Comparison of ENCODE assay signal across 10 mouse cellular contexts in the genomic region with DNA sequence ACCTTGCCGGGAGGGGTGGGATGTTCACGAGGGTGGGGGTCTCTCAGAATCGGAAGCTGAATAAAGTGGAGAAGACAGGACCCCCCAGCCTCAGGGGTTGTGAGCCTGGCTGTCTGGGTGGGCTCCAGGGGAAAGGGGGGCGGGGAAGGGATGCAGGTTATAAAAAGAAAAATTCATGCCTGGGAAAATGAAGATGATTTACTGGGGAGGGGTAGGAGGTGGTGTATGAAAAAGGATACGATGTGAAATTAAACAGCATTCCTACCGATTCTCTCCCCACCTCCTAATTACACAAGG. TPM values are rescaled to one million over a fixed set of nuclear protein-coding genes. Genes with fewer than 3 reads are reported as not detected.
DNase-seq lines count a peak whose midpoint lies in the region; ATAC-seq and TF ChIP-seq lines count a peak whose summit lies in the region.
"Had no signal": no experiment of that assay in that cellular context is flagged by ENCODE, and none has a peak within 500 bp of the region (broad histone marks: within the 10 kb centered on the region; RNA-seq: fewer than 3 reads in every experiment).

No protein-coding gene starts in this region.

- no peaks in the 10 kb centered on the region for H3K9me3 ChIP-seq in lung, embryonic 16.5 days (ENCODE audit: control insufficient read depth, low read length)
- H3K9me3 ChIP-seq in liver, embryonic 11.5 days (ENCODE audit: control insufficient read depth, low read length) = no peaks in the 10 kb centered on the region
- H3K9me3 ChIP-seq in stomach, embryonic 16.5 days (replicated peaks; ENCODE audit: control insufficient read depth, low read length) = no peaks in the 10 kb centered on the region

- H3K4me1 ChIP-seq in cerebellum, adult 2 months (ENCODE audit: control insufficient read depth, insufficient read depth, low read length) = no peaks in the 10 kb centered on the region
- no peaks in the 10 kb centered on the region; the same call in 1 of the 2 replicates for H3K4me1 ChIP-seq in lung, embryonic 16.5 days (replicated peaks; ENCODE audit: control insufficient read depth, insufficient read depth, low read length)
- no peaks in the 10 kb centered on the region for H3K4me1 ChIP-seq in lung, adult 2 months (ENCODE audit: control insufficient read depth, insufficient read depth, low read length)
- H3K4me1 ChIP-seq in liver, embryonic 11.5 days (replicated peaks; ENCODE audit: control insufficient read depth, insufficient read depth, low read length) = no peaks in the 10 kb centered on the region; the same call in 1 of the 2 replicates
- H3K4me1 ChIP-seq in stomach, embryonic 16.5 days (ENCODE audit: control insufficient read depth, insufficient read depth, low read length) = peaks cover 3% of the 10 kb centered on the region; the same call in 1 of the 2 replicates

- no peak for ATAC-seq in lung, embryonic 16.5 days (ENCODE audit: low read depth)
- ATAC-seq in liver, embryonic 11.5 days (replicated peaks; ENCODE audit: low FRiP score) = no peak
- peak; percentile 3; the same call in 1 of the 2 replicates for ATAC-seq in stomach, embryonic 16.5 days (ENCODE audit: insufficient read depth, low FRiP score)

- no peaks in the 10 kb centered on the region for H3K36me3 ChIP-seq in lung, embryonic 16.5 days (ENCODE audit: control insufficient read depth, insufficient read depth, low read length)
- H3K36me3 ChIP-seq in liver, embryonic 11.5 days (ENCODE audit: control insufficient read depth, insufficient read depth, low read length) = no peaks in the 10 kb centered on the region
- no peaks in the 10 kb centered on the region for H3K36me3 ChIP-seq in stomach, embryonic 16.5 days (ENCODE audit: control insufficient read depth, insufficient read depth, low read length)

- DNase-seq in cerebellum, adult 2 months = no peak
- DNase-seq in cerebellum, postnatal 14 days = no peak
- DNase-seq in lung, adult 2 months = no peak
- DNase-seq in liver, embryonic 11.5 days (ENCODE audit: low spot score) = no peak
- DNase-seq in lung, postnatal 10 days = no peak
- no peak for DNase-seq in retina, postnatal 1 day
- DNase-seq: thymus, adult 18-20 months had no signal

- H3K4me3 ChIP-seq in cerebellum, adult 2 months (replicated peaks; ENCODE audit: insufficient read depth, low read depth, low read length) = peak overlapping the region; percentile 79
- peak overlapping the region; percentile 71 for H3K4me3 ChIP-seq in lung, embryonic 16.5 days (ENCODE audit: low read length)
- H3K4me3 ChIP-seq in lung, adult 2 months (replicated peaks; ENCODE audit: extremely low read depth, low read depth, low read length) = no peak overlapping the region
- H3K4me3 ChIP-seq in liver, embryonic 11.5 days (ENCODE audit: low read depth, low read length) = peak overlapping the region; percentile 59
- H3K4me3 ChIP-seq in stomach, embryonic 16.5 days (replicated peaks; ENCODE audit: low read length) = peak overlapping the region; percentile 53

- peak overlapping the region; percentile 71 for H3K9ac ChIP-seq in lung, embryonic 16.5 days (ENCODE audit: low read length)
- no peak overlapping the region for H3K9ac ChIP-seq in liver, embryonic 11.5 days (ENCODE audit: low read depth, low read length)
- peak overlapping the region; percentile 65 for H3K9ac ChIP-seq in stomach, embryonic 16.5 days (ENCODE audit: low read length)

- H3K27me3 ChIP-seq in cerebellum, adult 2 months (ENCODE audit: control insufficient read depth, insufficient read depth, low read length) = no peaks in the 10 kb centered on the region
- peaks cover 10% of the 10 kb centered on the region for H3K27me3 ChIP-seq in lung, embryonic 16.5 days (ENCODE audit: control insufficient read depth, insufficient read depth, low read depth, low read length)
- H3K27me3 ChIP-seq in liver, embryonic 11.5 days (replicated peaks; ENCODE audit: control insufficient read depth, insufficient read depth, low read length) = peaks cover 32% of the 10 kb centered on the region
- peaks cover 9% of the 10 kb centered on the region; the same call in 1 of the 2 replicates for H3K27me3 ChIP-seq in stomach, embryonic 16.5 days (ENCODE audit: control insufficient read depth, insufficient read depth, low read length)

- no peak for TF ChIP-seq POLR2A in cerebellum, adult 2 months (IDR thresholded peaks at IDR 0.05; ENCODE audit: borderline replicate concordance, insufficient read depth, low read length)
- no peak for TF ChIP-seq POLR2A in lung, adult 2 months (IDR thresholded peaks at IDR 0.05; ENCODE audit: borderline replicate concordance, extremely low read depth, low read depth, low read length)

- no peak for TF ChIP-seq CTCF in cerebellum, adult 2 months (IDR thresholded peaks at IDR 0.05; ENCODE audit: borderline replicate concordance, insufficient read depth, low read depth, low read length)
- TF ChIP-seq CTCF in lung, adult 2 months (IDR thresholded peaks at IDR 0.05; ENCODE audit: insufficient read depth, low read length) = no peak

- peak overlapping the region; percentile 91 for H3K4me2 ChIP-seq in lung, embryonic 16.5 days (ENCODE audit: low read depth, low read length)
- peak overlapping the region; percentile 70 for H3K4me2 ChIP-seq in liver, embryonic 11.5 days
- H3K4me2 ChIP-seq in stomach, embryonic 16.5 days (ENCODE audit: low read depth, low read length) = peak overlapping the region; percentile 76

- under 1% methylated on average over 6 of the region's 6 CpGs for WGBS in cerebellum, adult 2 months
- WGBS in lung, embryonic 16.5 days = 2% methylated on average over 6 of the region's 6 CpGs
- WGBS in lung, adult 2 months = 9% methylated on average over 6 of the region's 6 CpGs
- WGBS in liver, embryonic 11.5 days = 7% methylated on average over 6 of the region's 6 CpGs
- 1% methylated on average over 6 of the region's 6 CpGs for WGBS in stomach, embryonic 16.5 days

- no peak overlapping the region for H3K27ac ChIP-seq in cerebellum, adult 2 months (ENCODE audit: insufficient read depth, low read length)
- no peak overlapping the region for H3K27ac ChIP-seq in lung, embryonic 16.5 days (ENCODE audit: low read length)
- no peak overlapping the region for H3K27ac ChIP-seq in liver, embryonic 11.5 days (ENCODE audit: low read depth, low read length)
- no peak overlapping the region for H3K27ac ChIP-seq in stomach, embryonic 16.5 days (ENCODE audit: low read length)
- H3K27ac ChIP-seq: macrophage had no signal

RNA-seq across cellular contexts. Expression of a gene that starts 0.6 kb away (rescaled TPM):
- polyA plus RNA-seq in cerebellum, adult 2 months (2012; rRNA removed) = 15.1 and 17.3 TPM in 2 replicates
- polyA plus RNA-seq in lung, embryonic 16.5 days (2015; fragmentation: Nextera tagmentation; extraction: Ambion mirVana) = 1.5 and 1.9 TPM in 2 replicates
- 1.00 and 1.3 TPM in 2 replicates for polyA plus RNA-seq in lung, adult 2 months (2012; rRNA removed)
- 1.6 and 2.0 TPM in 2 replicates for polyA plus RNA-seq in liver, embryonic 11.5 days (2014; fragmentation: Nextera tagmentation; extraction: Ambion mirVana)
- polyA plus RNA-seq in stomach, embryonic 16.5 days (2015; fragmentation: Nextera tagmentation; extraction: Ambion mirVana) = 2.7 and 3.3 TPM in 2 replicates
- polyA plus RNA-seq: macrophage had no signal
